Mouse (Mus musculus) common myeloid progenitor, adult 5-6 weeks (primary cell): ENCODE results near the gene Mctp1. TPM values are rescaled to one million over a fixed set of nuclear protein-coding genes. Genes with fewer than 3 reads are reported as not detected.

ENCODE experiments used
- ATAC-seq: replicated peaks from 2 replicates; pipeline ENCODE4 v1.8.0; 2016; ENCODE audit warnings: low read depth, mild to moderate bottlenecking, moderate TSS enrichment, inconsistent platforms; ENCODE audit not compliant: poor library complexity, severe bottlenecking
- total RNA-seq: library from RNA; stranded (forward); fragments of 200-1000, 187-1606 nt; gene quantifications from 2 replicates; pipeline ENCODE4 v1.2.3, GENCODE M21; 2017

The Mctp1 gene
- total RNA-seq, 1 experiment from 2014 or later = 44.1 TPM

GRCm38 (mm10) chr13:76591692-76592091, 207.4 kb downstream of the Mctp1 start:
- ATAC-seq = peak; percentile 69

DNA sequence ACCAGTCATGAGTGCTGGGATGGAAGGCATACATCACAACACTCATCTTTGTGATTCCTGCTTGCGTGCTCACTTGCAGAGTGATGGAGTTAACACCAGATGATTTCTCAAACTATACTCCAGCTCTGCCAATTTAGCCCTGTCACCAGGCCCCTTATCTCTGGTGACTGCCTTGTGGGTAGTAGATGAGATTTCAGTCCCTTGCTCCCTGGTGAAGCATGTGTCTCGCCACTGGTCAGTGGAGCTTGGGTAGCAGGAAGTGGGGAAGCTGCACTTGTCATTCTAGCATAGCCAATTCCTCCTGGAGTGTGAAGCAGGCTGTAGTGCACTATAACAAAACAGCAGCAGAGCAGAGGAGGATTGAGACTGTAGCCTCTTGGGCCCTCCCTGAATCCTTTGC, 208.6 kb downstream of the Mctp1 start:
- peak; percentile 26 for ATAC-seq

DNA sequence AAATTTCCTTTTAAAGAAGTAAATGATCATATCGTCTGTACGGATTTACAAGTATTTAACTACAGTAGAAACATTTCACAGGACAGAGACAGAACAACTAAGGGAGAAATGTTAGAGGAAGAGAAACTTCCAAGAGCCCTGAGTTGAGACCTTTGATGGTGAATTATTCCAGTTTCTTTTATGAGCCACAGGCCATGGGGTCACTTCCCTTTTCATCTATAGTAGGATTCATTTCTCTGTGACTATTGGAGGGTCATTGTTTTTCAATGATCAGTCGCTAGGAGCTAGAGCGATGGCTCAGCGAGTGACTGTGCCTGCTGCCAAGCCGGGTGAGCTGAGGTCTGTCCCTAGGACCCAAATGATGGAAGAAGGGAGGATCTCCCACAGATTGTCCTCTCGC, 212.7 kb downstream of the Mctp1 start:
- ATAC-seq = peak; percentile 66

GRCm38 (mm10) chr13:76609425-76609824, 225.1 kb downstream of the Mctp1 start:
- ATAC-seq = 0 out of 2 replicates have a peak, but pooled peaks have one; percentile 32

- 0 out of 2 replicates have a peak, but pooled peaks have one; percentile 45 for ATAC-seq
Measured at GRCm38 (mm10) chr13:76611499-76611898, 227.2 kb downstream of the Mctp1 start.

GRCm38 (mm10) chr13:76620111-76620510, 235.8 kb downstream of the Mctp1 start:
- no peak for ATAC-seq

DNA sequence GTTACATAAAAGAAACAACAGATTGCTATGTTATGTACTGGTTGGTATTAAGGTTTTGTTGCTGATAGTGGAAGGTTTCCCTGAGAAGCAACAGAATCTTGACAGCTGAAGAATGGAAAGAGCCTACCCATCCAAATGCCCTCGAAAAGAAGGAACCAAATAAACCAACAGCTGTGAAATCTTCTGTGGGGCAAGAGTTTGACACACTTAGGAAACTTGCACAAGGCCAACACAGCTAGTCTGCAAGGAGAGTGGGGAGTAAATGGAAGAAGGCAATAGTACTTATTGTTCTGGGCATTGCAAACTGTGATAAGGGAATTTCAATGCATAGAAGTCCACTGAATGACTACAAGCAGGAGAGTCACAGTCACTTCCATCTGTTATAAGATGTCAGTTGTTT, 236.2 kb downstream of the Mctp1 start:
- ATAC-seq = peak; percentile 60

DNA sequence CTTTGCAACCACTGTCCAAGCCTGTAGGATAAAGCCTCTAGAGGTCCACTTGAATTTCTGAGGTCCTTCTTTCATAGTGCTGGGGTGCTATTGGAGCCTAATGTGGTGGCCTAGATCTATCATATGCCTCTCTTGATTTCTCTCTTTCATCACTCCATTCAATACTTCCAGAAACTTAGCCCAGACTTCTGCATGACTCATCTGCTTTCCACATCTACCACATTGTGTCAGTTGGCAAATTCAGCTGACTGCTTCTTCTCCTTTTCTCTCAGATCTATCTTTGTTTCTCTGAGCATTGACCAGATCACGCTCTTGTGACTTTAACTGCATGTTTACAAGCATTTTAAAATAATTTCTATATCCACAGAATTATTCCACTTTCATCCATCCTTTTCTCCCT, 249.4 kb downstream of the Mctp1 start:
- peak; percentile 96 for ATAC-seq

DNA sequence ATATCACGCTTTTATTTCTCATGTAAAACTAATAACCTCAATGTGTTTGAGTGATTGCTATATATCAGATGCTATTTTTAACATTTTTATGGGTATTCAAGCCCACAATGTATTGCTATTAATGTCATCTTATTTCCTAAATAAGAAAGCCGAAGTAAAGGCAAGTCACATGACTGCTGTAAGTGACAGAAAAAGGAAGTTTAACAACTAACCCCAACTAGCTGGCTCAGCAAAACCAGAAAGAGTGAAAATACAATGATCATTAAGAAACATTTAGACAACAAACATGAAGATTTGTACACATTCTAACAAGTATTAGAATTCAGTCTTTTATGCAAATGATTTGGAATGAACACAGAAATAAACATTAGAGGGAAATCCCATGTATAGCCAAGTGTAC, 253.9 kb downstream of the Mctp1 start:
- ATAC-seq = peak; percentile 51; the same call in 1 of the 2 replicates

DNA sequence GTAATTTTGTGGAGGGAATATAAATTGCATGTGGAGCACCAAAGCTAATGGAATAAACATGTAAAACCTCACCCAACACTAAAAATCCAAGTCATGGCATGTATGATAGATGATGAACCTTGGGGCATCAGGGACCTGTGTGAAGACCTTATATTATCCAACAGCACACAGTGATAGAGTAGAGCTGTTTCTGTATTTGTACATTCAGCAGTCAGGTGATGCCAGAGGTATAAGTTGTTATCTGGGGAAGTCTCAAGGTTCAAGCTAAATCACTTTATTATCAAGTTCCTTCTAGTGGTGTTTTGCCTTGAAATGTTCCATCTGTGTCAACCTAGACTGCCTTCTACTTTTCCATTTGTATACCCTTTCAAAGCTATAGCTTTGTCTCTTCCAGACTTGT, 275.2 kb downstream of the Mctp1 start:
- ATAC-seq = no peak

DNA sequence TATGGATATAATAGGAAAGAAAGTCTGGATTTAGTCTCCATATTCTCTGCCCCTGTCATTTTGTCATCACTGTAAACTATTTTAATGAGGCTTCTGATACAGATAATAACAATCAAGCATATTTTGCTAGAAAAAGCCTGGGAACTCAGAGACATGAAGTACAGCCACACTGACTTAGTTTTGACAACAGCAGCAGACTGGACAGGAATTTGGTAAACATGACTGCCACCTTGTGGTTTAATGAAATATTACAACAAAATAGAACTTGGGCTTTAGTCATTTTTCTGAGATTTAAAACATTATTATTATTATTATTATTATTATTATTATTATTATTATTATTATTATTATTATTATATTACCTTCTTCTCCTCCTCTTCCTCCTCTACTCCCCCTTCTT, 297.0 kb downstream of the Mctp1 start:
- peak; percentile 89 for ATAC-seq

DNA sequence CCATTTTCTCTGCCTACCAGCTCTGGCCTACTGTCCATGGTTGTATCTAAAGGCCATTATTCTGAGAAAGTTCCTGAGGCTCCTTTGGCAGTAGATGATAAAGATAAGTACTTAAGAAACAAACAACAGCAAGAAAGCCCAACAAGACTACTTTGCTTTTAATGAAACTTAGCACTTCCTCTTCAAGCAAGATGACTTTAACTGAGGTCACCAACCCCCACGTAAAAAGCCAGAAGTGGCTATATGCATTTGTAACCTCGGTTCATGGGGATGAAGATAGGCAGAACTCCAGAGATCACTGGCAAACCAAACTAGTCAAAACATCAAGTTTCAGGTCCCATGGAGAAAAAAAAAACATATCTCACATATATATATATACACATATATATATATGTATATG, 305.0 kb downstream of the Mctp1 start:
- no peak for ATAC-seq

DNA sequence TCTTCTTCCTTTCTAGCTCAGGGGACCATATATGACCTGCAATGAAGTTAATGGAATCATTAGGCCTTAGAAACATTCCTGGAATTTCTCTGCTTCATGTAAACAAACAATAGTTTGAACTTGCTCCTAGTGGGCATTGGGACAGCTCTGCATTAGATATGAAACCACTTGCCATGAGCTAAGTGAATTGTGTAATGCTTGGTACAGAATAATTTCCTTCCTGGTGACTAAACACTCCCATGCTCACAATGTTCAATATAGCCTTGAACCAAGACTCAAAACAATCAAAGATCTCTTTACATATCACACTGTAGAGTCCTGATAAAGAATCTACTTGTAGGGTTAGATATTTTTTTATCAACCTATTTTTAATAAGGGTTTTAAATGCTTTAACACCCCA, 305.8 kb downstream of the Mctp1 start:
- ATAC-seq = no peak

DNA sequence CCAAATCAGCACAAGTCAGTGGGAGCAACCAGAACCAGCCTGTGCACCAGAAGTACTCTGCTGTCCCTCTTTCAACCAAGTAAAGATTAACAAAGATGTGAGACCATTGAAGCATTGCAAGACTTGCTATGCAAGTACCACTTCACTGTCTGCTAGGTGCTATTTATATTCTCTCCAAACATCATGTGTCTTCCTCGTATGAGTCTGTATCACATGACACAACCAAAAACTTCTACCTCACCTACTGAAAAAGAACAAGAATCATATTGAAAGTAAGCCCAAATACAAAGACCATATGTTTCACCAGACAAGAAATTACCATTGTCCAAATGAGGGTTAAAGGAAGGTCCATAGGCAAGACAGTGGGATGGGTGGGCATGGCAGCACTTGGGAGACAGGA, 306.4 kb downstream of the Mctp1 start:
- no peak for ATAC-seq

- no peak for ATAC-seq
Measured at GRCm38 (mm10) chr13:76734013-76734412, 349.7 kb downstream of the Mctp1 start.

- ATAC-seq = peak; percentile 39; the same call in 1 of the 2 replicates
Measured at GRCm38 (mm10) chr13:76750663-76751429, 366.5 kb downstream of the Mctp1 start.

GRCm38 (mm10) chr13:76759832-76760490, 375.6 kb downstream of the Mctp1 start:
- ATAC-seq = peak; percentile 79

- no peak for ATAC-seq
Measured at GRCm38 (mm10) chr13:76799662-76800061, 415.3 kb downstream of the Mctp1 start.

GRCm38 (mm10) chr13:76801126-76801632, 416.8 kb downstream of the Mctp1 start:
- ATAC-seq = no peak

- ATAC-seq = 0 out of 2 replicates have a peak, but pooled peaks have one; percentile 29
Measured at GRCm38 (mm10) chr13:76802051-76802728, 417.9 kb downstream of the Mctp1 start.

DNA sequence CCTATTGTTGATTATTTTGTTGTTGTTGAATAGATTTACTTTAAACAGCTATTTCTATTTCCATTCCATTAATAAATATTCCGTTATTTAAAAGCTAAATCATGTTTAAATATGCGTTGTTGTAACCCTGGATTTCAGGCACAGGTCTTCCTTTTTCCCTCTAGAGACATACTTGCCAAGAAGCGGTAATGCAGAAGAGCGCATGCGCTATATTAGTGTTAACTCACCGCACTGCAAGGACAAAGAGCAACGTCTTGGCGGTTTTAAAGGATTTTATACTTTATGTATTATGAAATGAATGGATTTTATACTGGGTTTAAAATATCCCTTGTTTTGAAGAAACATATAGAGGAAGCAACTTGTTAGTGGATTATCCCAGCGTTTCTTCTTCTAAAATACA, 418.6 kb downstream of the Mctp1 start:
- no peak for ATAC-seq
